Mouse (Mus musculus) activated CD4-positive, CD25-positive, alpha-beta regulatory T cell, adult 9 weeks (primary cell): Measurements from ENCODE around the gene Orc2. TPM values are rescaled to one million over a fixed set of nuclear protein-coding genes. Genes with fewer than 3 reads are reported as not detected.

ENCODE experiments used
- polyA plus RNA-seq: library from polyadenylated mRNA; unstranded; fragments of 100-300 nt; shearing (Covaris generic); gene quantifications from one replicate; pipeline ENCODE4 v1.2.1, GENCODE M21; 2017

Orc2 gene
- polyA plus RNA-seq = 32.0 TPM

GRCm38 (mm10) chr1:58504577-58505254 is at the start of gene Orc2:
Orc2 (minus strand) TSS chr1:58505109.

GRCm38 (mm10) chr1:58445143-58445722 is 59.7 kb downstream of the Orc2 start, which contains the start of the genes Nif3l1 and Ppil3:
Nif3l1 (plus strand) TSS chr1:58445151.
Ppil3 (minus strand) TSS chr1:58445486.

GRCm38 (mm10) chr1:58423371-58424248 is 81.3 kb downstream of the Orc2 start, which contains the start of gene Clk1:
Clk1 (minus strand) TSS chr1:58424066.

Other genes starting within 250 kb of the Orc2 start
- not detected for gene Aox2, start 226.8 kb downstream of the Orc2 start, polyA plus RNA-seq
- gene Bzw1, start 112.2 kb downstream of the Orc2 start, polyA plus RNA-seq = 393 TPM
- gene Clk1, start 81.0 kb downstream of the Orc2 start, polyA plus RNA-seq = 417 TPM
- gene Nif3l1, start 60.0 kb downstream of the Orc2 start, polyA plus RNA-seq = 39.8 TPM
- 81.9 TPM for gene Ppil3, start 59.6 kb downstream of the Orc2 start, polyA plus RNA-seq
- gene Fam126b, start 81.2 kb upstream of the Orc2 start, polyA plus RNA-seq = 17.7 TPM
- gene Ndufb3, start 81.3 kb upstream of the Orc2 start, polyA plus RNA-seq = 146 TPM
- not detected for gene Als2cr12, start 190.9 kb upstream of the Orc2 start, polyA plus RNA-seq
- gene Cflar, start 206.4 kb upstream of the Orc2 start, polyA plus RNA-seq = 148 TPM